Mouse (Mus musculus) embryonic facial prominence, embryonic 10.5 days (tissue): ENCODE data around the gene Mup13. TPM values are rescaled to one million over a fixed set of nuclear protein-coding genes. Genes with fewer than 3 reads are reported as not detected.
"Not testable (repeated sequence)": the region's sequence is repeated elsewhere in the genome, so short reads cannot be mapped to it uniquely, and the experiment has no call there.

Experiments used
- DNase-seq: peaks from one replicate; pipeline ENCODE4 v3.0.0-alpha.2; 2017; ENCODE audit warnings: low spot score
- H3K27ac ChIP-seq: fragments of 300-500 bp; sonication (generic); replicated peaks from 2 replicates; pipeline ENCODE4 v1.5.1; 2016; ENCODE audit warnings: mild to moderate bottlenecking
- H3K27me3 ChIP-seq: fragments of 300-500 bp; sonication (generic); replicated peaks from 2 replicates; pipeline ENCODE4 v1.6.1; 2016; ENCODE audit warnings: low read depth, mild to moderate bottlenecking; ENCODE audit not compliant: poor library complexity, severe bottlenecking
- H3K36me3 ChIP-seq: fragments of 300-500 bp; sonication (generic); replicated peaks from 2 replicates; pipeline ENCODE4 v1.6.1; 2016; ENCODE audit warnings: mild to moderate bottlenecking, moderate library complexity
- H3K4me1 ChIP-seq: fragments of 300-500 bp; sonication (generic); 2 replicates; pipeline ENCODE4 v1.6.1; 2016
- H3K4me3 ChIP-seq: fragments of 300-500 bp; sonication (generic); 2 replicates; pipeline ENCODE4 v1.5.1; 2016; ENCODE audit warnings: mild to moderate bottlenecking, moderate library complexity
- H3K9me3 ChIP-seq: fragments of 300-500 bp; sonication (generic); 2 replicates; pipeline ENCODE4 v1.6.1; 2016; ENCODE audit warnings: mild to moderate bottlenecking
- WGBS: fragments of 180-500 bp; shearing (Covaris S2); methylation state at CpG from one replicate; pipeline ENCODE4 v1.1.7; 2016; 5-methylcytosine and 5-hydroxymethylcytosine counted together
- polyA plus RNA-seq: library from polyadenylated mRNA; unstranded; fragments of >200 nt; fragmentation: Nextera tagmentation; extraction: Ambion mirVana; gene quantifications from 2 replicates; pipeline ENCODE4 v1.2.1, GENCODE M21; 2016

Gene Mup13
- not detected in 2 replicates for polyA plus RNA-seq

- H3K27me3 ChIP-seq, H3K4me3 ChIP-seq, H3K4me1 ChIP-seq, H3K27ac ChIP-seq, H3K9me3 ChIP-seq, H3K36me3 ChIP-seq, DNase-seq: not testable (repeated sequence)
- 86% methylated on average over 4 of the region's 4 CpGs for WGBS
Measured at GRCm38 (mm10) chr4:61228186-61228585, at the start of gene Mup13. Gene Mup13 (minus strand): TSS chr4:61228286.

Other genes starting within 250 kb of the Mup13 start
- not detected in 2 replicates for gene Mup14, start 75.7 kb upstream of the Mup13 start, polyA plus RNA-seq
- gene Mup15, start 211.5 kb upstream of the Mup13 start, polyA plus RNA-seq: not detected in 2 replicates